In genomic region chr10:93454652-93455014, GRCm38 (mm10) we compare ENCODE assay signal across 9 mouse cellular contexts. TPM values are rescaled to one million over a fixed set of nuclear protein-coding genes. Genes with fewer than 3 reads are reported as not detected.
DNase-seq lines count a peak whose midpoint lies in the region; ATAC-seq and TF ChIP-seq lines count a peak whose summit lies in the region.
"Had no signal": no experiment of that assay in that cellular context is flagged by ENCODE, and none has a peak within 500 bp of the region (broad histone marks: within the 10 kb centered on the region; RNA-seq: fewer than 3 reads in every experiment).

No protein-coding gene starts in this region.

- ATAC-seq in heart, embryonic 12.5 days (ENCODE audit: insufficient number of reproducible peaks, low FRiP score) = no peak
- no peak for ATAC-seq in G1E (ENCODE audit: extremely low read depth, insufficient number of reproducible peaks, low FRiP score, poor library complexity, severe bottlenecking)
- no peak for ATAC-seq in forebrain, embryonic 16.5 days
- ATAC-seq in liver, embryonic 16.5 days (ENCODE audit: low read depth) = no peak
- no peak for ATAC-seq in activated CD4-positive, CD25-positive, alpha-beta regulatory T cell, adult 4 months

- H3K9me3 ChIP-seq in heart, embryonic 12.5 days (replicated peaks) = no peaks in the 10 kb centered on the region
- no peaks in the 10 kb centered on the region for H3K9me3 ChIP-seq in G1E (replicated peaks)
- no peaks in the 10 kb centered on the region for H3K9me3 ChIP-seq in forebrain, embryonic 16.5 days (ENCODE audit: control insufficient read depth, low read length)
- H3K9me3 ChIP-seq in liver, embryonic 16.5 days (replicated peaks; ENCODE audit: control insufficient read depth, low read length) = no peaks in the 10 kb centered on the region

- peak overlapping the region; percentile 96 for H3K27ac ChIP-seq in heart, embryonic 12.5 days (ENCODE audit: poor library complexity, severe bottlenecking)
- no peak overlapping the region for H3K27ac ChIP-seq in forebrain, embryonic 16.5 days (ENCODE audit: low read length)
- 0 out of 2 replicates have a peak overlapping the region, but pooled peaks have one; percentile 12 for H3K27ac ChIP-seq in liver, embryonic 16.5 days (ENCODE audit: low read length)

- peaks cover 31% of the 10 kb centered on the region for H3K4me1 ChIP-seq in heart, embryonic 12.5 days (replicated peaks)
- H3K4me1 ChIP-seq in G1E (ENCODE audit: insufficient read depth, low read depth, low read length) = peaks cover 20% of the 10 kb centered on the region
- peaks cover 15% of the 10 kb centered on the region for H3K4me1 ChIP-seq in forebrain, embryonic 16.5 days (replicated peaks; ENCODE audit: control insufficient read depth, insufficient read depth, low read length)
- peaks cover 12% of the 10 kb centered on the region for H3K4me1 ChIP-seq in liver, embryonic 16.5 days (ENCODE audit: control insufficient read depth, low read depth, low read length)

- no peak for DNase-seq in heart, adult 8-10 months (ENCODE audit: low spot score)
- DNase-seq in G1E (ENCODE audit: low spot score) = no peak
- DNase-seq in urinary bladder, postnatal 36 days (ENCODE audit: low spot score in 2 of 2) = no peak
- no peak for DNase-seq in adrenal gland, adult (ENCODE audit: inconsistent age in 2 of 2, low spot score in 1 of 2)
- DNase-seq: cerebellum, adult 2 months had no signal

- H3K4me2 ChIP-seq in heart, embryonic 12.5 days = peak overlapping the region; percentile 80
- peak overlapping the region; percentile 88 for H3K4me2 ChIP-seq in forebrain, embryonic 16.5 days (ENCODE audit: low read length)
- H3K4me2 ChIP-seq in liver, embryonic 16.5 days (ENCODE audit: low read depth, low read length) = peak overlapping the region; percentile 90

- H3K9ac ChIP-seq in heart, embryonic 12.5 days = peak overlapping the region; percentile 77
- no peak overlapping the region for H3K9ac ChIP-seq in forebrain, embryonic 16.5 days (replicated peaks; ENCODE audit: low read depth, low read length)
- H3K9ac ChIP-seq in liver, embryonic 16.5 days (ENCODE audit: low read depth, low read length) = peak overlapping the region; percentile 41

- 4% methylated on average over 7 of the region's 7 CpGs for WGBS in heart, embryonic 12.5 days
- WGBS in forebrain, embryonic 16.5 days = 75% methylated on average over 7 of the region's 7 CpGs
- WGBS in liver, embryonic 16.5 days (ENCODE audit: insufficient replicate concordance) = 5% methylated on average over 7 of the region's 7 CpGs

- peak overlapping the region; percentile 81 for H3K4me3 ChIP-seq in heart, embryonic 12.5 days
- peak overlapping the region; percentile 41; the same call in 1 of the 2 replicates for H3K4me3 ChIP-seq in G1E (ENCODE audit: low read depth, low read length)
- H3K4me3 ChIP-seq in forebrain, embryonic 16.5 days (replicated peaks; ENCODE audit: low read length) = peak overlapping the region; percentile 26; the same call in 1 of the 2 replicates
- H3K4me3 ChIP-seq in liver, embryonic 16.5 days (ENCODE audit: low read depth, low read length) = peak overlapping the region; percentile 83

- H3K36me3 ChIP-seq in heart, embryonic 12.5 days = peaks cover 3% of the 10 kb centered on the region; the same call in 1 of the 2 replicates
- H3K36me3 ChIP-seq in G1E (replicated peaks) = peaks cover 27% of the 10 kb centered on the region
- no peaks in the 10 kb centered on the region for H3K36me3 ChIP-seq in forebrain, embryonic 16.5 days (ENCODE audit: control insufficient read depth, insufficient read depth)
- no peaks in the 10 kb centered on the region for H3K36me3 ChIP-seq in liver, embryonic 16.5 days (ENCODE audit: control insufficient read depth, insufficient read depth)

- no peaks in the 10 kb centered on the region for H3K27me3 ChIP-seq in heart, embryonic 12.5 days (replicated peaks)
- H3K27me3 ChIP-seq in G1E (ENCODE audit: insufficient read depth, low read length) = no peaks in the 10 kb centered on the region
- H3K27me3 ChIP-seq in forebrain, embryonic 16.5 days (replicated peaks; ENCODE audit: control insufficient read depth, insufficient read depth, low read length) = no peaks in the 10 kb centered on the region
- no peaks in the 10 kb centered on the region for H3K27me3 ChIP-seq in liver, embryonic 16.5 days (ENCODE audit: control insufficient read depth, insufficient read depth, low read depth, low read length)

- TF ChIP-seq CTCF in G1E (IDR thresholded peaks at IDR 0.05; ENCODE audit: low read depth, low read length) = no peak

RNA-seq across cellular contexts. Expression of gene Lta4h, which starts 1.4 kb away (rescaled TPM):
- polyA plus RNA-seq in heart, embryonic 12.5 days (2016; fragmentation: Nextera tagmentation; extraction: Ambion mirVana) = 303 and 305 TPM in 2 replicates
- total RNA-seq in heart, adult 8-10 months (2022) = 10 to 100 TPM; 32.4 to 38.7 (median 33.0) TPM
- total RNA-seq in G1E (2014; fragmentation: Nextera tagmentation) = 57.5 and 90.6 TPM in 2 replicates
- 75.6 and 81.1 TPM in 2 replicates for total RNA-seq in G1E (2017)
- polyA plus RNA-seq in G1E (2012) = 144 and 180 TPM in 2 replicates
- 104 and 108 TPM in 2 replicates for polyA plus RNA-seq in forebrain, embryonic 16.5 days (2015; fragmentation: Nextera tagmentation; extraction: Ambion mirVana)
- 79.5 and 80.1 TPM in 2 replicates for polyA plus RNA-seq in liver, embryonic 16.5 days (2015; fragmentation: Nextera tagmentation; extraction: Ambion mirVana)
- polyA plus RNA-seq in activated CD4-positive, CD25-positive, alpha-beta regulatory T cell, adult 4 months (2017; shearing (Covaris generic)) = 100 to 1,000 TPM; 159 to 218 TPM

RNA-seq across cellular contexts. Expression of gene Hal, which starts 33.9 kb away (rescaled TPM):
- not detected in 2 replicates for polyA plus RNA-seq in heart, embryonic 12.5 days (2016; fragmentation: Nextera tagmentation; extraction: Ambion mirVana)
- under 1 TPM in 3 of 4 experiments, not detected in 1; 0.05 to 0.29 (median 0.25) TPM for total RNA-seq in heart, adult 8-10 months (2022)
- not detected in 2 replicates for total RNA-seq in G1E (2014; fragmentation: Nextera tagmentation)
- total RNA-seq in G1E (2017) = 0.06 and 0.11 TPM in 2 replicates
- polyA plus RNA-seq in G1E (2012) = not detected in 2 replicates
- 0.13 TPM in 1 of 2 replicates, not detected in the other for polyA plus RNA-seq in forebrain, embryonic 16.5 days (2015; fragmentation: Nextera tagmentation; extraction: Ambion mirVana)
- 9.7 and 10.0 TPM in 2 replicates for polyA plus RNA-seq in liver, embryonic 16.5 days (2015; fragmentation: Nextera tagmentation; extraction: Ambion mirVana)
- 1 to 10 TPM in 1 of 2 experiments, not detected in 1; 1.5 TPM for polyA plus RNA-seq in activated CD4-positive, CD25-positive, alpha-beta regulatory T cell, adult 4 months (2017; shearing (Covaris generic))

Comparison
In these comparisons a context has a peak if more than half of its experiments do, and no peak if none do; other contexts are left out.
1. H3K4me3 ChIP-seq: peak in every context shown above with its lines; median percentile 83 in liver, embryonic 16.5 days; 81 in heart, embryonic 12.5 days; 41 in G1E; 26 in forebrain, embryonic 16.5 days.